Mouse (Mus musculus) limb, embryonic 11.5 days (tissue): Measurements from ENCODE around the gene Stam2. TPM values are rescaled to one million over a fixed set of nuclear protein-coding genes. Genes with fewer than 3 reads are reported as not detected.

Experiments used
- ATAC-seq: fragments of 200-750 bp; cut with Nextera tagmentation; 2 replicates; pipeline ENCODE4 v1.8.0; 2017; ENCODE audit warnings: low read depth; ENCODE audit not compliant: insufficient number of reproducible peaks, low FRiP score, low TSS enrichment
- DNase-seq: peaks from one replicate; pipeline ENCODE4 v3.0.0-alpha.2; 2015; ENCODE audit warnings: low spot score
- H3K27ac ChIP-seq: fragments of 300-500 bp; sonication (generic); replicated peaks from 2 replicates; pipeline ENCODE4 v1.5.1; 2014; ENCODE audit warnings: low read depth, mild to moderate bottlenecking, low read length
- H3K27me3 ChIP-seq: fragments of 300-500 bp; sonication (generic); 2 replicates; pipeline ENCODE4 v1.6.1; 2014; ENCODE audit warnings: mild to moderate bottlenecking, low read length, mixed read lengths; ENCODE audit not compliant: control insufficient read depth, insufficient read depth
- H3K36me3 ChIP-seq: fragments of 300-500 bp; sonication (generic); 2 replicates; pipeline ENCODE4 v1.6.1; 2014; ENCODE audit warnings: mild to moderate bottlenecking, low read length, moderate library complexity, mixed read lengths; ENCODE audit not compliant: control insufficient read depth, insufficient read depth
- H3K4me1 ChIP-seq: fragments of 300-500 bp; sonication (generic); 2 replicates; pipeline ENCODE4 v1.6.1; 2014; ENCODE audit warnings: low read length, mixed read lengths; ENCODE audit not compliant: control insufficient read depth, insufficient read depth
- H3K4me2 ChIP-seq: fragments of 300-500 bp; sonication (generic); 2 replicates; pipeline ENCODE4 v1.6.1; 2014; ENCODE audit warnings: low read depth, mild to moderate bottlenecking, moderate library complexity; ENCODE audit not compliant: severe bottlenecking
- H3K4me3 ChIP-seq: fragments of 300-500 bp; sonication (generic); 2 replicates; pipeline ENCODE4 v1.5.1; 2014; ENCODE audit warnings: low read depth, low read length
- H3K9ac ChIP-seq: fragments of 300-500 bp; sonication (generic); 2 replicates; pipeline ENCODE4 v1.6.1; 2014; ENCODE audit warnings: mild to moderate bottlenecking, low read length
- H3K9me3 ChIP-seq: fragments of 300-500 bp; sonication (generic); 2 replicates; pipeline ENCODE4 v1.6.1; 2016; ENCODE audit warnings: low read length; ENCODE audit not compliant: control insufficient read depth
- WGBS: fragments of 180-500 bp; shearing (Covaris S2); extraction: QIAGEN DNeasy Blood & Tissue Kit; methylation state at CpG from one replicate; pipeline ENCODE4 v1.1.7; 2014; 5-methylcytosine and 5-hydroxymethylcytosine counted together
- polyA plus RNA-seq: library from polyadenylated mRNA; unstranded; fragments of >200 nt; fragmentation: Nextera tagmentation; extraction: Ambion mirVana; gene quantifications from 2 replicates; pipeline ENCODE4 v1.2.1, GENCODE M21; 2014

Gene Stam2
- polyA plus RNA-seq, 1 experiment from 2014 or later: 28.7 TPM

DNA sequence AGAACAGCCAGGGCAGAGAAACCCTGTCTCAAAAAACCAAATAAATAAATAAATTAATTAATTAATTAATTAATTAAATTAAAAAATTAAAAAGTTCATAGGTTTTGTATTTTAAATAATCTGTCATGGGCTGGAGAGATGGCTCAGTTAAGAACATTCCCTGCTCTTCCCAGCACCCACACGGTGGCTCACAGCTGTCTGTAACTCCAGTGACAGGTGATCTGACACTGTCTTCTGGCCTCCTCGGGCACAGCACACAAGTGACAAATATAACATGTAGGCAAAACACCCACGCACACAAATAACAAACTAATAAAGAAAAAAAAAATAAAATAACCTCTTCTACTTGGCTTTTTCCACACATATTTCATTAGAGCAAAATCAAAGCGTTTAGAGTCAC is 1.5 kb downstream of the Stam2 start:
- ATAC-seq (no peak), DNase-seq (no peak)
- Histone ChIP-seq H3K4me2 (no peak overlapping the region), H3K4me3 (no peak overlapping the region), H3K27me3 (no peaks in the 10 kb centered on the region), H3K36me3 (no peaks in the 10 kb centered on the region), H3K9me3 (no peaks in the 10 kb centered on the region), H3K9ac (no peak overlapping the region), H3K27ac (no peak overlapping the region), H3K4me1 (0 out of 2 replicates have a peak, but pooled peaks cover 3% of the 10 kb centered on the region)
- WGBS: 85% methylated on average over 4 of the region's 4 CpGs

DNA sequence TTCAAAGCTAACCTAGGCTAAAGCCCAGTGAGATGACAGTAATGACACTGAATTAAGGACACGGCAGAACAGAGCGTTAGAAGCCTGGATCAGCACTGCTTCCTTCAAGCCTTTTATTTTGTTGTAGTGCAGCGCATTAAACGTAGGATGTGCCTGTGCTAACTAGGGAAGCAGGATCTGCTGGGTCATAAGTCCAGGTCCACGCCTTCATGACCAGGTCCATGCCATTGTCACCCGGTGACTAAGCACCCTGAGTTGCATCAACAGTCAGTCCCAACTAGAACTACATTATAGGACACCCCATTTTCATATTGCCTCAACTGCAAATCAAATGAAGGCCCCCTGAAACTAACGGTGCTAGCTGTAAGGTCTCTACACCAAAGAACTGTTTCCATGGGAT is 7.6 kb downstream of the Stam2 start:
- Histone ChIP-seq H3K9me3 (no peaks in the 10 kb centered on the region), H3K4me2 (no peak overlapping the region), H3K27me3 (no peaks in the 10 kb centered on the region), H3K4me3 (no peak overlapping the region), H3K9ac (no peak overlapping the region), H3K27ac (no peak overlapping the region), H3K4me1 (no peaks in the 10 kb centered on the region), H3K36me3 (no peaks in the 10 kb centered on the region)
- WGBS: 95% methylated on average over 7 of the region's 7 CpGs
- DNase-seq (no peak), ATAC-seq (no peak)

DNA sequence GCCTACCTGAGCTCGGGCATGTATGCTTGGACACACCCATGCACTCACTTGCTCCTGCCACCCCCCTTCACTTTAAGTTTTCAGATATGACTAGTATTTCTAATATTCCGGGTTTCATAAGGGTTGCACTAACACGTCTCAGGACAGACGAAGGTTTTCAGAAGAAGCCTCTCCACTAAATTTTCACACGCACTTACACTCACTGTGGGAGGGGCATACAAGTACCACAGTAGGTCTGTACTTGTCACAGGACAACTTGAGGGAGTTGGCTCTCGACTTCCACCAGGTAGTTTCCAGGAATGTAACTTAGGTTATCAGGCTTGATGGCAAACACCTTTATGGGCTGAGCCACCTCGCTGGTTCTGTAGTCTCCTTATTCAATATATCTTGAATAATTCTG is 8.4 kb downstream of the Stam2 start:
- Histone ChIP-seq H3K9ac (no peak overlapping the region), H3K27me3 (no peaks in the 10 kb centered on the region), H3K9me3 (no peaks in the 10 kb centered on the region), H3K27ac (no peak overlapping the region), H3K36me3 (no peaks in the 10 kb centered on the region), H3K4me1 (no peaks in the 10 kb centered on the region), H3K4me2 (no peak overlapping the region), H3K4me3 (no peak overlapping the region)
- no peak for ATAC-seq
- DNase-seq: no peak
- 92% methylated on average over 7 of the region's 7 CpGs for WGBS

DNA sequence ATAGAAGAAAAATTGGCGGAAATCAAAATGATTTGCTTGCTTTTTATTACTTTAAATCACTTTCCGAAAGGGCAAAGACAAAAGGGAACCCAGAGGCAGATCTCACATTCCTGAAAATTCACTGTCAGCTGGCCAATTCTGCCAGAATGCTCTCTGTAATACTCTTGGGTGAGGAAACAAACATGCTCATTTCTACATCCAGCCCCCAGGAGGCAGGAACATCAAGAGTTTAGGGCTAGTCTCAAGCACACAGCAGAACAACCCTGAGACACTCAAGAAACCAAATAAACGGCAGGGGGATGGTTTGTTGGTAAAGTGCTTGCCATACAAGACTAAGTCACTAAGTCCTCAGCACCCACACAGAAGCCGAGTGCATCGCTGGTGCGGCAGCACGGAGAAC is 9.5 kb downstream of the Stam2 start:
- Histone ChIP-seq H3K4me2 (no peak overlapping the region), H3K27me3 (no peaks in the 10 kb centered on the region), H3K4me3 (no peak overlapping the region), H3K4me1 (no peaks in the 10 kb centered on the region), H3K9me3 (no peaks in the 10 kb centered on the region), H3K9ac (no peak overlapping the region), H3K27ac (no peak overlapping the region), H3K36me3 (no peaks in the 10 kb centered on the region)
- ATAC-seq (no peak), DNase-seq (no peak)
- 91% methylated on average over 7 of the region's 7 CpGs for WGBS

DNA sequence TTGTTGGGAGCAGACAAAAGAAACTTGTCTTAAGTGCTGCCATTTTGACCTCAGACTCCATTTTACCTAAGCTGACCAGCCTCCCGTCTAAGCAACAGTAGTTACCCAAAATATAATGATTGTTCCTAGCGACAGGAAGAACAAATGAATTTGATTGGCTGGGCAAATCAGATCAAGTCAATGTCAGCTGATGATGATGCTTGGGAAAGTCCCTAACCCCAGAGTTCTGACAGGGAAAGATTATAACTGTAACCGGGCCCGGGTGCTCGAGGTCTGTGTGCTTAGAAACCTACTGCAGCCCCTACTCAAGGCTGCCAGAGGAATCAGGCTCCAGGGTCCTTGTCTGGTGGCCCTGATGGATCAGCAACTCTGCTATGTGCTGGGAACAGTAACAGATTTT is 10.1 kb downstream of the Stam2 start:
- no peak overlapping the region for H3K4me3 ChIP-seq

DNA sequence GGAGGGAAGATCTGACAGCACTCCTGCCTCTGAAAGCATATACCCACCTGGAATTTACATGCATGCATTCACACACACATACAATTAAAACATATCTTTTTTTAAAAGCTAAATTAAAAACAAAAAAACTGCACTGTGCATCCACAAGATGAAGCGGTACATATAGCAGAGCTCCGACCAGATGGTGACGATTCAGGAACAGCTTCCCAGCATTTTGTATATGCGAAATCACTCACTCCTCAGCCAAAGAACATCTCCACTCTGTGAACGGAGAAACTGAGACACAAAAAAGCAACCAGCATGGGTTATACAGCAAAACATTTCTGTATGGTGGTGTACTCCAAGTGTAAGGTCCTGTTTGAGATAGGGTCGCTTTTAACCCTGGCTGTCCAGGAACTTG is 11.2 kb downstream of the Stam2 start:
- H3K4me3 ChIP-seq: no peak overlapping the region
- H3K4me1 ChIP-seq: no peaks in the 10 kb centered on the region
- WGBS: 89% methylated on average over 6 of the region's 6 CpGs
- no peak overlapping the region for H3K9ac ChIP-seq
- no peaks in the 10 kb centered on the region for H3K9me3 ChIP-seq
- H3K4me2 ChIP-seq: no peak overlapping the region
- H3K36me3 ChIP-seq: no peaks in the 10 kb centered on the region
- ATAC-seq: no peak
- H3K27ac ChIP-seq: no peak overlapping the region
- DNase-seq: no peak
- H3K27me3 ChIP-seq: no peaks in the 10 kb centered on the region

More for the DNA sequence above, 10.1 kb downstream of the Stam2 start:
- H3K4me2 ChIP-seq: no peak overlapping the region
- ATAC-seq (no peak), DNase-seq (no peak)
- H3K9ac ChIP-seq: no peak overlapping the region
- no peaks in the 10 kb centered on the region for H3K27me3 ChIP-seq
- H3K36me3 ChIP-seq: no peaks in the 10 kb centered on the region
- no peaks in the 10 kb centered on the region for H3K4me1 ChIP-seq
- 87% methylated on average over 5 of the region's 5 CpGs for WGBS
- no peak overlapping the region for H3K27ac ChIP-seq
- H3K9me3 ChIP-seq: no peaks in the 10 kb centered on the region

DNA sequence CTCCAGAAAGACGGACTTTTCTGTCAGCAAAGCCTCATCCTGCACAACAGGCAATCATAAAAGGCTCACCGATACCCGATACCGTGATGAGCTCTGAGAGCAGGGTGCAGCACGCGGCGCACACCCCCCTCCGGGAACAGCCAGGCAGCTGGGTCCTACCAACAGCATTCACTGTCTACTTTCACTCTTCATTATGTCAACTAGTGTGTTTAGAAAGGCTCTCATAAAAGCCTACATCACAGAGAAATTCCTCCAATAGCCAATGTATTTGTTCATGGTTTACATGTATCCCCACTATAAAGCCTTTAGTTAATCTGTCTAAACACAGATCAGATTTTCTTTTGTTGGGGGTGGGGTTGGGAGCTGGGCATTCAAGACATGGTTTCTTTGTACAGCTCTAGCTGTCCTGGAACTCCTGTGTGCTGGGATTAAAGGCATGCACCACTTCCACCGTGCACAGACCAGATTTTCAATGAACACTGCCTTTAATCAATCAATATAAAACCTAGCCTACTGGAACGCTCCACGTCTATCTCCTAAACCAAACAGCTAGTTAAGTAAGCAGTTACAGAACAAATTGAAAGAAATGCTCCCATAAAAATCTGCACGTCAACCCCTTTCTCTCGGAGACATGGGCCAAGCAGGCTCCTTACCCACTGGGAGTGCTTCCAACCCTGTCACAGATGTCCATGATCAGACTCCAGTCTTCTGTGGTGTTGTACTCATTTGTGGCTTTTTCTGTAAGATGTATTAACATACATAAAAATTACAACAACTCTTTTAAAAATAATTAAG is 21.7 kb downstream of the Stam2 start:
- H3K27me3 ChIP-seq: no peaks in the 10 kb centered on the region
- no peak overlapping the region for H3K4me3 ChIP-seq
- ATAC-seq (no peak), DNase-seq (no peak)
- WGBS: 56% methylated on average over 13 of the region's 13 CpGs
- H3K36me3 ChIP-seq: no peaks in the 10 kb centered on the region
- no peaks in the 10 kb centered on the region for H3K9me3 ChIP-seq
- H3K4me2 ChIP-seq: no peak overlapping the region
- H3K27ac ChIP-seq: no peak overlapping the region
- no peaks in the 10 kb centered on the region for H3K4me1 ChIP-seq
- no peak overlapping the region for H3K9ac ChIP-seq

DNA sequence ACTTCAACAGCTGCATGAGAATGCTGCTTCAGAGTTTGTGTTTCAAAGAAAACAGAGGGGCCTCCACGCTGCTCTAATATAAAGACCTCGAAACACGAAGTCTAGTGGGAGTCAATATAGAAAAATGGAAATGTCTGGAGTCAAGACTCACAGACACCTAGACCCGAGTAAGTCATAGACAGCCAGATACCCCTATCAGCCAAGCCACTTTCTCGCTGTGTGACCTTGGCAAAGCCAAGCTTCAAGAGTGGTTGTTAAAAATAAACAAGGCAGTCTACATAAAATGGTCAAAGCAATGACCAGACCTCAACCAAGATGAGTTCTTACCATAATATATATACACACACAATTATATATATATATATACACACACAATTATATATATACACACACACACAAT is 25.0 kb downstream of the Stam2 start:
- WGBS: 96% methylated on average over 5 of the region's 5 CpGs
- Histone ChIP-seq H3K9me3 (no peaks in the 10 kb centered on the region), H3K4me2 (no peak overlapping the region), H3K4me3 (no peak overlapping the region), H3K27ac (no peak overlapping the region), H3K36me3 (0 out of 2 replicates have a peak, but pooled peaks cover 4% of the 10 kb centered on the region), H3K27me3 (no peaks in the 10 kb centered on the region), H3K4me1 (no peaks in the 10 kb centered on the region), H3K9ac (no peak overlapping the region)
- DNase-seq (no peak), ATAC-seq (no peak)

DNA sequence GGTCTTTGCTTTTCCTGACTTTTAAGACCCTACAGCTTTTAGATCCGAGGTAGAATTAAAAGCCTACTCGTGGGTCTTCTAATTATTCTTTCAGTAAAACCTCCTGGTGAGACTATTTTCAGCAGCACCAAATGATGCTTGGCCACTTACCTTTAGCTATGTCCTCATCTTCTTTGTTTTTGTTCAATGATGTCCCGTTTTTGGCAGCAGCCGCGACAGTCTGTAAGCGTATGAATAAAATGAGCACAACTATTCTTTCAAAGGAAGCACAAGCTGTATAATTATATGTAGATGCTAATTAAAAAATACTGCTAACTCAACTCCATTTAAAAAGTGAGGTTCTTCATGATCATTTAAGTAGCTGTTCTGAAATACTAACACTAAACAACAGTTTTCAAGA is 26.5 kb downstream of the Stam2 start:
- DNase-seq (no peak), ATAC-seq (no peak)
- Histone ChIP-seq H3K36me3 (0 out of 2 replicates have a peak, but pooled peaks cover 4% of the 10 kb centered on the region), H3K4me2 (no peak overlapping the region), H3K9me3 (no peaks in the 10 kb centered on the region), H3K4me1 (no peaks in the 10 kb centered on the region), H3K27ac (no peak overlapping the region), H3K9ac (no peak overlapping the region), H3K27me3 (no peaks in the 10 kb centered on the region), H3K4me3 (no peak overlapping the region)
- WGBS: 92% methylated on average over 6 of the region's 6 CpGs
